Mouse (Mus musculus) MEL (cell line): ENCODE results near the gene Pnpla2. TPM values are rescaled to one million over a fixed set of nuclear protein-coding genes. Genes with fewer than 3 reads are reported as not detected.

Experiments used
- DNase-seq: peaks from one replicate; pipeline ENCODE4 v3.0.0; 2011; ENCODE audit warnings: low read depth, low spot score
- H3K27ac ChIP-seq: 2 replicates; pipeline ENCODE4 v1.5.1; 2012; ENCODE audit warnings: low read depth, mild to moderate bottlenecking, control low read depth, low read length, moderate library complexity; ENCODE audit not compliant: control insufficient read depth
- H3K27me3 ChIP-seq, 2 experiments: fragments of 150-350 bp in 1 of 2; sonication (generic) in 1 of 2; 2 replicates each; pipeline ENCODE4 v1.6.1; 2012; ENCODE audit warnings: low read length in 2 of 2, mild to moderate bottlenecking in 2 of 2, improper control_type of control experiment in 1 of 2, moderate library complexity in 1 of 2; ENCODE audit not compliant: insufficient read depth in 2 of 2, control insufficient read depth in 1 of 2
- H3K36me3 ChIP-seq, 2 experiments: 2 replicates each; pipeline ENCODE4 v1.6.1; 2012 to 2014; ENCODE audit warnings: low read length in 2 of 2, improper control_type of control experiment in 1 of 2, inconsistent platforms in 1 of 2, mild to moderate bottlenecking in 1 of 2; ENCODE audit not compliant: insufficient read depth in 2 of 2, control insufficient read depth in 1 of 2
- H3K4me1 ChIP-seq, 2 experiments: fragments of 150-350 bp in 1 of 2; sonication (generic) in 1 of 2; 2 replicates each; pipeline ENCODE4 v1.6.1; 2012; ENCODE audit warnings: low read length in 2 of 2, improper control_type of control experiment in 1 of 2, mild to moderate bottlenecking in 1 of 2; ENCODE audit not compliant: insufficient read depth in 2 of 2, control insufficient read depth in 1 of 2
- H3K4me3 ChIP-seq, 2 experiments: fragments of 150-350 bp in 1 of 2; sonication (generic) in 1 of 2; 2 replicates each; pipeline ENCODE4 v1.5.1; 2012; ENCODE audit warnings: low read depth in 2 of 2, low read length in 2 of 2, mild to moderate bottlenecking in 2 of 2, moderate library complexity in 2 of 2, control low read depth in 1 of 2, improper control_type of control experiment in 1 of 2; ENCODE audit not compliant: control insufficient read depth in 1 of 2, insufficient read depth in 1 of 2
- H3K79me2 ChIP-seq: 2 replicates; pipeline ENCODE4 v1.6.1; 2012; ENCODE audit warnings: mild to moderate bottlenecking, low read length, moderate library complexity; ENCODE audit not compliant: control insufficient read depth, poor library complexity, insufficient read depth
- H3K9ac ChIP-seq: 2 replicates; pipeline ENCODE4 v1.6.1; 2012; ENCODE audit warnings: low read depth, mild to moderate bottlenecking, control low read depth, low read length, moderate library complexity; ENCODE audit not compliant: control insufficient read depth, poor library complexity, severe bottlenecking
- H3K9me3 ChIP-seq: fragments of 150-350 bp; sonication (generic); replicated peaks from 2 replicates; pipeline ENCODE4 v1.6.1; 2012; ENCODE audit warnings: mild to moderate bottlenecking, low read length, improper control_type of control experiment, moderate library complexity; ENCODE audit not compliant: insufficient read depth
- ETS1 ChIP-seq: IDR thresholded peaks from 2 replicates; pipeline ENCODE4 v1.6.1; 2012; ENCODE audit warnings: low read depth, mild to moderate bottlenecking, inconsistent platforms, low read length, improper control_type of control experiment, moderate library complexity
- KAT2A ChIP-seq: conservative IDR thresholded peaks from 2 replicates; pipeline ENCODE4 v1.6.1; 2012; ENCODE audit warnings: low read depth, low read length, improper control_type of control experiment, inconsistent platforms
- MAFK ChIP-seq: IDR thresholded peaks from 2 replicates; pipeline ENCODE4 v1.6.1; 2011; ENCODE audit warnings: low read depth, mild to moderate bottlenecking, low read length, improper control_type of control experiment, borderline replicate concordance
- MAZ ChIP-seq: IDR thresholded peaks from 2 replicates; pipeline ENCODE4 v1.6.1; 2012; ENCODE audit warnings: low read depth, mild to moderate bottlenecking, inconsistent platforms, low read length, improper control_type of control experiment
- MXI1 ChIP-seq: IDR thresholded peaks from 2 replicates; pipeline ENCODE4 v1.6.1; 2011; ENCODE audit warnings: mild to moderate bottlenecking, low read depth, low read length, improper control_type of control experiment
- NELFE ChIP-seq: IDR thresholded peaks from 2 replicates; pipeline ENCODE4 v1.6.1; 2011; ENCODE audit warnings: low read depth, low read length, improper control_type of control experiment
- NRF1 ChIP-seq: IDR thresholded peaks from 2 replicates; pipeline ENCODE4 v1.6.1; 2014; ENCODE audit warnings: low read depth, mild to moderate bottlenecking, inconsistent platforms, low read length, improper control_type of control experiment, moderate library complexity; ENCODE audit not compliant: poor library complexity, insufficient read depth, severe bottlenecking
- RCOR1 ChIP-seq: IDR thresholded peaks from 2 replicates; pipeline ENCODE4 v1.6.1; 2012; ENCODE audit warnings: low read depth, mild to moderate bottlenecking, inconsistent platforms, low read length, improper control_type of control experiment
- SMC3 ChIP-seq: IDR thresholded peaks from 2 replicates; pipeline ENCODE4 v1.6.1; 2011; ENCODE audit warnings: low read depth, low read length, improper control_type of control experiment
- TBP ChIP-seq: IDR thresholded peaks from 2 replicates; pipeline ENCODE4 v1.8.0; 2011; ENCODE audit warnings: low read depth, low read length, improper control_type of control experiment
- ZC3H11A ChIP-seq: IDR thresholded peaks from 2 replicates; pipeline ENCODE4 v1.6.1; 2012; ENCODE audit warnings: low read depth, mild to moderate bottlenecking, inconsistent platforms, low read length, improper control_type of control experiment
- ZKSCAN1 ChIP-seq: IDR thresholded peaks from 2 replicates; pipeline ENCODE4 v1.6.1; 2012; ENCODE audit warnings: low read depth, mild to moderate bottlenecking, inconsistent platforms, low read length, improper control_type of control experiment, moderate library complexity
- ZMIZ1 ChIP-seq: IDR thresholded peaks from 2 replicates; pipeline ENCODE4 v1.6.1; 2012; ENCODE audit warnings: low read depth, mild to moderate bottlenecking, inconsistent platforms, low read length, improper control_type of control experiment, moderate library complexity
- polyA plus RNA-seq, 2 experiments: library from polyadenylated mRNA; stranded (reverse) in 1 of 2; unstranded in 1 of 2; fragments of >175 nt in 1 of 2; fragments of >200 nt in 1 of 2; gene quantifications; 2 replicates each; pipeline versions ENCODE4 v1.2.1 to v1.2.4; 2012; ENCODE audit warnings: low replicate concordance in 2 of 2, low read depth in 1 of 2; ENCODE audit not compliant: insufficient read length in 2 of 2, insufficient read depth in 1 of 2, missing spikeins in 1 of 2
- total RNA-seq: library from RNA; depleted of rRNA; stranded (reverse); fragments of 300-350 nt; gene quantifications from 2 replicates; pipeline ENCODE4 v1.2.3, GENCODE M21; 2012

Pnpla2 gene
- total and polyA plus RNA-seq, 3 experiments: 8.3 to 38.6 TPM; not detected in 1

GRCm38 (mm10) chr7:141485186-141485585 is 30.2 kb downstream of the Pnpla2 start:
- no peaks in the 10 kb centered on the region for H3K27me3 ChIP-seq
- no peak for DNase-seq
- no peak overlapping the region for H3K4me3 ChIP-seq
- no peak overlapping the region for H3K27ac ChIP-seq
- H3K36me3 ChIP-seq: no peaks in the 10 kb centered on the region
- peaks cover 2% of the 10 kb centered on the region; the same call in 1 of the 2 replicates for H3K79me2 ChIP-seq
- H3K4me1 ChIP-seq: no peaks in the 10 kb centered on the region
- no peak overlapping the region for H3K9ac ChIP-seq
- no peaks in the 10 kb centered on the region for H3K9me3 ChIP-seq
- TF ChIP-seq TBP: no peak
- no peak for TF ChIP-seq ZKSCAN1
- TF ChIP-seq ZMIZ1: no peak
- no peak for TF ChIP-seq RCOR1
- no peak for TF ChIP-seq MXI1

GRCm38 (mm10) chr7:141485606-141486005 is 30.6 kb downstream of the Pnpla2 start:
- no peak overlapping the region for H3K27ac ChIP-seq
- H3K27me3 ChIP-seq: no peaks in the 10 kb centered on the region
- H3K9me3 ChIP-seq: no peaks in the 10 kb centered on the region
- no peak overlapping the region for H3K4me3 ChIP-seq
- DNase-seq: no peak
- H3K9ac ChIP-seq: no peak overlapping the region
- peaks cover 2% of the 10 kb centered on the region; the same call in 1 of the 2 replicates for H3K79me2 ChIP-seq
- H3K36me3 ChIP-seq: no peaks in the 10 kb centered on the region
- H3K4me1 ChIP-seq: no peaks in the 10 kb centered on the region
- TF ChIP-seq MAFK (no peak), SMC3 (no peak), NELFE (no peak), ZMIZ1 (no peak), KAT2A (no peak)

- Histone ChIP-seq H3K4me1 (no peaks in the 10 kb centered on the region), H3K36me3 (no peaks in the 10 kb centered on the region)
These were observed 31.2 kb downstream of the Pnpla2 start for GRCm38 (mm10) chr7:141486239-141486638.

More at GRCm38 (mm10) chr7:141486239-141486638, 31.2 kb downstream of the Pnpla2 start:
- Histone ChIP-seq H3K79me2 (no peaks in the 10 kb centered on the region), H3K27ac (no peak overlapping the region), H3K9ac (no peak overlapping the region), H3K4me3 (no peak overlapping the region), H3K9me3 (no peaks in the 10 kb centered on the region), H3K27me3 (no peaks in the 10 kb centered on the region)
- no peak for TF ChIP-seq NRF1
- no peak for TF ChIP-seq MAZ
- no peak for TF ChIP-seq ETS1
- no peak for TF ChIP-seq ZC3H11A
- no peak for DNase-seq
